Mouse (Mus musculus) embryo, embryonic 10 days (tissue): ENCODE measurements at regions not wholly inside any gene's neighbourhood (a gene's known extent, or its start where the extent isn't known, plus 50 kb on each side); places are given as distances from the start of the nearest gene placed in this dataset.

Experiments used
- DNase-seq: peaks from one replicate; pipeline ENCODE4 v3.0.0-alpha.2; 2015; ENCODE audit warnings: low spot score

- no peak for DNase-seq
Measured at GRCm38 (mm10) chr15:52570256-52570655, 1314.5 kb upstream of the Gm7489 start.

GRCm38 (mm10) chr15:52577614-52578013 lies 1307.1 kb upstream of the Gm7489 start:
- DNase-seq = no peak

- DNase-seq = no peak
Measured at GRCm38 (mm10) chr15:52589391-52589790, 1295.3 kb upstream of the Gm7489 start.

GRCm38 (mm10) chr15:52599511-52599910 lies 1285.2 kb upstream of the Gm7489 start:
- DNase-seq = no peak

- no peak for DNase-seq
Measured at GRCm38 (mm10) chr15:52599957-52600356, 1284.7 kb upstream of the Gm7489 start.

- DNase-seq = no peak
Measured at GRCm38 (mm10) chr15:52639790-52640189, 1244.9 kb upstream of the Gm7489 start.

GRCm38 (mm10) chr15:52645961-52646360 lies 1238.7 kb upstream of the Gm7489 start:
- DNase-seq = no peak

- no peak for DNase-seq
Measured at GRCm38 (mm10) chr15:52657916-52658315, 1226.8 kb upstream of the Gm7489 start.
